Mouse (Mus musculus) mouse embryonic stem cell (cell line): ENCODE data around the gene Calr.

Experiments used
- in situ Hi-C, 2 experiments: fragments of 300-500 bp; cut with MboI; formaldehyde crosslinking; loops; 1 replicate in 1 of 2; 3 replicates in 1 of 2; pipeline ENCODE4 v1.14.3; 2019 to 2020; ENCODE audit warnings: low sequenced_read_pairs in 2 of 2, low pct_unique_long_range_greater_than_20kb in 1 of 2, mixed read lengths in 1 of 2; ENCODE audit not compliant: unreplicated experiment in 1 of 2

The Calr gene

DNA sequence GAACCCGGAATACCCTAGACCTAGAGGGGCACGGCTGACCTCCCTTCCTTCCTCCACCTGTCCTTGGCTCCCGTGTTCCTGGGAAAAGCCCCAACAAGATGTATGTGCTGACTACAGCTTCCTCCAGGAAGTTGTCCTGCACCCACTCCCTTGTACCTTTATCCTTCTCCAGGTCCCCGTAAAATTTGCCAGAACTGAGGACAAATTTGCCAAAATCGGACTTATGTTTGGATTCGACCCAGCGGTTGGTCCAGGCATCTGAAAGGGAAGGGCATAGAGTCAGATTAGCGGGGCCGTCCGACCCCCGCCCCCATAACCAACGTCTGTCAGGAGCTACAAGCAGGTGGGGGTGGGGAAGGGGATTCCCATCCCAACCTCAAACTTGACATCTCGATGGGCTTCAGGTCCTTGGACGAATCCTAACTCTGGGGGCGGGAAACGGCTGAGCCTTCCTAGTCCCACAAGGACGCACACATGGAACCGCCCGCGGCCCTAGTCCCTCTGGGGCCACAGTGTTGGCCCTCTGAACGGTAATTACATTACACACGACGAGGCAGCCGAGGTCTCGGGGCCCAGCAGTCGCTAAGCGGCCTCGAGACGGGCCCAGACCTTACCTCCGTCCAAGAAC is 526 bp downstream of the Calr start:
- in situ Hi-C loops, result no loop called here

DNA sequence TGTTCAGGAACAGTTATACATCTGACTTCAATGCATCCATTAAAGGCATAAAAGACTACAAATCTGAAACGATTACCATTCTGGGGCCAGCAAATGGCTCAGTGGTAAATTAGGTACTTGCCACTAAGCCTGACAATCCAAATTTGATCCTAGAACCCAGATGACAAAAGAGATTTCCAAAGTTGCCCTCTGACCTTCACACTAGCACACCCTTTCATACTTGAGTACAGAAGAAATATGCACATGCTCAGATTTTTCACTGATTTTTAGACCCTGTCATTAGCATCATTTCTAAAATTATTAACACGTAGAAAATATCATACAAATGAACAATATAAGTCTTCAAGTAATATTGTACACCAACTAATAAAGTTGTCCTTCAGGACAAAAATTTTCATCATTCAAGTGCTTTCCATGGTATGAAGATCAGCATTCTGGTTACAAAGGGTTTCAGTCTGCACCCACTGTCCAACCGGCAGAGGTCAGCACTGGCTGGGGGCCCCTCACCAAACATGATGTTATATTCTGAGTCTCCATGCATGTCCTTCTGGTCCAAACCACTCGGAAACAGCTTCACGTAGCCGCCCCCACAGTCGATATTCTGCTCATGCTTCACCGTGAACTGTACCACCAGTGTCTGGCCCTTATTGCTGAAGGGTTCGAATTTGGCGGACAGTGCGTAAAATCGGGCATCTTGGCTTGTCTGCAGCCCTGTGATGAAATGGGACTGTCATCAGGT is 1.2 kb downstream of the Calr start:
- in situ Hi-C loops, result no loop called here

DNA sequence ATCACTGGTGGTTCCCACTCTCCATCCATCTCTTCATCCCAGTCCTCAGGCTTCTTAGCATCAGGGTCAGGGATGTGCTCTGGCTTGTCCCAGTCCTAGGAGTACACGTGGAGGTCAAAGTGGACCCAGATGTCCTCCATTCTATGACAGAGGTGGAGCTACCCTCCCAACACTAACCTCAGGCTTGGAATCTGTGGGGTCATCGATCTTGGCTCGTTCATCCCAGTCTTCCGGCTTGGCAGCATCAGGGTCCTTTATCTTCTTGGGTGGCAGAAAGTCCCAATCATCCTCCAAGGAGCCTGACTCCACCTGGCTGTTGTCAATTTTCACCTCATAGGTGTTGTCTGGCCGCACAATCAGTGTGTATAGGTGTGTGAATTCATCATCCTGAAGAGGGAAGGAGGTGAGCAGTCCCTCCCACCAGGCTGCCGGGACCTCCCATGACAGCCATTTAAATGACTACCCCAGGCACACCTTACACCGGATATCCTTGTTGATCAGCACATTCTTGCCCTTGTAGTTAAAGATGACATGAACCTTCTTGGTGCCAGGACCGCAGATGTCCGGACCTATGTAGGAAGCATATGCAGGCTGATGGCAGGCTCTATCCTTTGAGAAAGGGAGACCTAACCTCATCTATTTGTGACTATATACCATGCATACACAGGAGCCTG is 2.2 kb downstream of the Calr start:
- in situ Hi-C loops, result no loop called here

DNA sequence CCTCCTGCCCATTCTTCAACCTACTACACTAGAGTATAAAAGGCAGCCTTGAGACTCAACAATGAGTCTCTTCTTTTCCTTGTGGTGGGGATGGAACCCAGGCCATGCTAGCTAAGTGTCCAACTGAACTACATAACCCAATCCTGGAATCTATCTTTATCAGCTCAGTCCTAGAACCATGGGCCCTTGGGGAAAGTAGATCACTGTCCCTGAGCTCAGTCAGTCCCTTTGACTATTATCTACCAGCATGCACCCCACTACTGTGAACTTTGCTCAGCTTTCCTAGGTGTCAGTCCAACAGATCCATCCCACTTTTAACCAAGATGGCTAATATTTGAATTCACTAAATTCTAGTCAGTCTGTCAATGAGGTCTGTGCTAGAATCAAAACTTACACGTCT is 5.2 kb downstream of the Calr start:
- in situ Hi-C loops, result no loop called here

DNA sequence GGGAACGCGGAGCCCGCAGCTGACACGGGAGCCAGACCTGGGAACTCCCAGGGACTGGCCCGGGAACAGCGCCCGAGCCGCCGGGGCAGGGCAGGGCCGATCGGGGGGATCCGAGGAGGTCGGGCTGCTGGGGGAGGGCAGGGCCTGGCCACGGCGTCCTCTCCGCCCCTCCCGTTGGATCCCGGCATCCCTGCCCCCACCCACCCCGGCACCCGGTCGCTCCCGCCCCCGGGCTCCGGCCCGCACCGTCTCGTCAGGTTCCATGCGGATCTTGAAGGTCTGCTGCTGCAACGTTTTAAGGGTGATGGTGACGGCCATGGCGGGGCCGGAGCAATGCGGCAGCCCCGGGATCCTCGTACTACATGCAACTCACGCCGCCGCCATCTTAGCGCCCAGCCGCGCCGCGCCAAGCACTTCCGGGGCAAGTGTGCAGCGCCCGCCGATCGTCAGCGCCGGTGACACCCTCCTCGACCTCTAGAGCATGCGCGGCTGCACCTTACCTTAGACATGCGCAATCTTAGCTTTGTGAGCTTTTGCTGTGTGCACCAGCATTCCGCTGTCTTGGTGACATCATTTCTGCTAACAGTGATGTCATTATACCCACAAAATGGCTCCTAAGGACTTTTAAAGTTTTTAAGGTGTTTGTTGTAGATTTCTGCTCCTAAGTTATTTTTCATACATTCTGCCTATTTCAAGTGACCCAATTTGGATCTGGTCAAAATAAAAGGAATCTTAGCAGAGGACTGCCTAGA is 6.3 kb downstream of the Calr start, which contains the start of gene Rad23a:
Rad23a (minus strand) TSS at position 418 of the 752 bp plus-strand sequence.
- in situ Hi-C loops, result no loop called here

DNA sequence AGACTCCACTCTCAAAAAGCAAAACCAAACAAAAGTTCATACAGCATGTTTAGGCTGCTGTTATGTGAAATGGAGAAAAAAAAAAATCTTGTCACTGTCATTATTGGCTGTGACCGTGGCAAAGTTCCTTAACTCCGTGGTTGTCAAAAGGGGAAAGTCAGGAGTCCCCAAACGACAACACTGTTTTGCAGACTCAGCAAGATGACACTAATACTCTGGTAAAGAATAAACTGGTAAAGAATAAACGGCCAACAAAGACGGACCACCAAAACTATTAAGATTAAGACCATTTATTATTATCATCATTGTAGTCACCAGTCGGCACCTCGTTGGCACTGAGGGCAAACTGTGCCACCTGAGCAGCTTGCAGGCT is 6.9 kb downstream of the Calr start:
- in situ Hi-C loops, result no loop called here

DNA sequence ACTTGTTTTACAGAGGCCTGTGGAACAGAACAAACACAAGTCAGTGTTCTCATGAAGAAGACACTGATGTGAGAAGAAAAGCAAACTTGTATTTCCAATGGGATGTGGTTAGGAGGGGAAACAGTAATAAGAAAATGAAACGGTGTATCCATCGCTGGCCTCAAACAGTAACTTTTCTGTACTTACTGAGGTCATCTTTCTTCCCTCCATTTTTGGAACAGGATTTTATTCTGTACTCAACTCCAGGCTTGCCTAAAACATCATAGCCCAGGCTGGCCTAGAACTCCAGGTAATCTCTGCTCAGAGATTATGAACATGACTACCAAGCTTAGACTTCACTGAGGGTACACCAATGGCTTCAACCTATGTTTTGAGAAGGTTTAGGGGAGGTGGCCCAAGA is 7.3 kb downstream of the Calr start:
- in situ Hi-C loops, result no loop called here

DNA sequence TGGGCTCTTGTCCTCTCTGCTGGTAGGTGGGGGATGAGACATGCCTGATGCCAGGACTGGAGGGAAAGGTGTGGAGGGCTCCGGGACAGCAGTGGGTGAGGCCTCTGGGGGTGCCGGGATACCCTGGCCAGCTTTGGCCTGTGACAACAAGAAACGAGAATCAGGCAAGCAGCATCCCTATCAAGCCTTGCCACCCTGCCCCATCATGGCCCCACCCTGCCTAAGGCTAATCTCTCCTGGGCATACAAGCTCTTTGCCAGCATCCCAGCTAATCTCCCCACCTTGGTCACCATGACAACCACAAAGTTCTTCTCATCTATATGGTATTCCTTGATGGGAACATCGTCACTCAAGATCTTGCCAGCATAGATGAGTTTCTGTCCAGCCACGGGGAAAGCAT is 8.2 kb downstream of the Calr start:
- in situ Hi-C loops, result no loop called here

DNA sequence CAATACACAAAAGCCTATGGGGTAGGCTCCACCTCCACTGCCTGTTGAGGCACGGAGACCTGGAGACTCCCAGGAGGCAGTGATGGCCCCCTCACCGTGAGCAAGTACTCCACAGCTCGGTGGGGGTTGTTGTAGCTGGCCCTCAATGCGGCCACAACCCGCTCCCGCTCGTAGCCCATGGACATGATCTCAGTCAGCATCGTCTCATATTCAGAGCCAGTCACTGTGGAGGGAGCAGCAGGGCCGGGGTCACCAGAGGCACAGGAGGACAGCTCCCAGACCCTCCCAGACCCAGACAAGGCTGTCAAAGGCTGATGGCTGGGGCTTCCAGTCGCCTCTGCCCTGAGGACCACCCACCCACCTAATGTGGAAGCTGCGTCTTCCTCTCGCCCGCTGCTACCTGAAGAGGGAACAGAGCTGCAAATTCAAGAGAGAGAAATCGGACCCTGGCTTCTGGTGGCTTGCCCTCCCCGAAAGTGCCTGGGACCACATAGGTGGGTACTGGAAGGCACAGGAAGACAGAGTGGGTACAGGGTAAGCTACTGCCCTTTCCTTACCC is 8.7 kb downstream of the Calr start:
- in situ Hi-C loops, result no loop called here

DNA sequence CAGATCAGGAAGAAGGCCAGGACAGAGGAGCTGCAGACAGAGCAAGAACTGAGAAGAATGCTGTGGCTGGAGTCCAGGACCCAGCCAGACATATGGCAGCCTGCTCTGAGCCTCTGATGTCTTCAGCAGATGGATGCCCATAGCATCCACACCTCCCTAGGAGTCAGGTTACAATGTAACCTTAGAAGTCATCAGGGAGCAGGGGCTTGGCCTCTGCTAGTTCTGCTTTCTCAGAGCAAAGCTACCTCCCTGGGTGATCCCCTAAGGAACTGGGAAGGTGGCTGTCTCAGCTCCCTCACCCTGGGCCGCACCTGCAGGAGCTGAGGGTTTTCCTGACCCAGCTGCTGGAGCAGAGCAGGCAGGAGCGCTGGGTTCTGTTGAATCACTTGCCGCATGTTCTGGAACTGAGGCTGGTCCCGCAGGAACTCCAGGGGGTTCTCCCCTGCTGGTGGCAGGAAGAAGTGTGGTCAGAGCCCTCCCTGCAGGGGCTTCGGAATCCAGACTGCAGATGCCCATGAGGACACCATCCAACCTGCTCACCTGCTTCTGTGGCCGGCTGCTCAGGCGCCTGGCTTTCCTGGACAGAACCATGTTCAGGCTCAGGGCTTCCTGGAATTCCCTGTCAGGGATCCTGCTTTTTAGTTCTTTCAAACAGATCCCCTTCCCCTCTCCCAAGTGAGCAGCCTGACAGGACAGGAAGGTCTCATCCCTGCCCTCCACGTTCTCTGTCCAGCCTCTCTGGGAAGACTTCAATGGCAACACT is 9.4 kb downstream of the Calr start:
- in situ Hi-C loops, result no loop called here

DNA sequence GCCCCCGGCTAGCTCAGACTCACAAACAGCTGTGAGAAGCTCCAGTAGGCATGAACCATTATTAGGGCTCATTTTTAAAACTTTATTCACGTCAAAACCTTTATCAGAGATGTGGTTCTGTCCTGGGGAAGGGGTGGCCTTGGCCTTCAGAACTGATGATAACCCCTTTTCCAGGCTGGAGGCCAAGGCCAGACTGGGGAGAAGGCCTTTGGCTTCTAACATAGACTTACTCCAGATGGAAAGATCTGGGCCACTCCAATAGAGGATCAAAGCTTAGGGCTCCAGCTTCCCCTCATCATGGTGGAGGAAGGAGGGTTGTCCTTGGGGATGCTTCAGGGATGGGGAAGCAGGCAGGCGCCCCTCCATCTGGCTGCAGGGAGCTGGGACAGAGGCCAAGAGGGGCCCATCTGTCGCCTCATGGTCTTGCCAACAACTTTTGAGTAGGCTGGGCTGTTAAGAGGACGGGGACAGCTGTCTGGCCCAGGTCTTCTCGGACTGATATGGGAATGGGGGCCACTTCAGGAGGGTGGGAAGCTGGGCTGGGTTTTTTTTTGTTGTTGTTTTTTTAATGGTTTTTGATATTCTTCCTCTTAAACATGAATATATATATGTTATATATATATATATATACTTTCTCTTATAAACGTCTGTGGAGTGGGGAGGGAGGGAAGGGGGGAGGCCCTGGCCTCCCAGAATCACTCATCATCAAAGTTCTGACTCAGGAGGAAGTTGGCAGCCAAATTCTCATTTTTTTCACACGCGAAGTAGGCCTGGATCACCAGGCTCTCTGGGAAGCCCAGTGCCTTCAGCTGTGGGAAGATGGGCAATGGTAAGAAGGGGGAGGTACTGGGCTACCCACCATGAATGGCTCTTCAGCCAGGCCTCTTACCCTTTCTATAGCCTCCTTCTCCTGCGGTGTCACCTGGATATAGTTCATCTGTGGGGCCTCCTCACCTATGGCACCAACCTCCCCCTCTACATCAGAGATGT is 11.6 kb downstream of the Calr start:
- in situ Hi-C loops, result no loop called here

DNA sequence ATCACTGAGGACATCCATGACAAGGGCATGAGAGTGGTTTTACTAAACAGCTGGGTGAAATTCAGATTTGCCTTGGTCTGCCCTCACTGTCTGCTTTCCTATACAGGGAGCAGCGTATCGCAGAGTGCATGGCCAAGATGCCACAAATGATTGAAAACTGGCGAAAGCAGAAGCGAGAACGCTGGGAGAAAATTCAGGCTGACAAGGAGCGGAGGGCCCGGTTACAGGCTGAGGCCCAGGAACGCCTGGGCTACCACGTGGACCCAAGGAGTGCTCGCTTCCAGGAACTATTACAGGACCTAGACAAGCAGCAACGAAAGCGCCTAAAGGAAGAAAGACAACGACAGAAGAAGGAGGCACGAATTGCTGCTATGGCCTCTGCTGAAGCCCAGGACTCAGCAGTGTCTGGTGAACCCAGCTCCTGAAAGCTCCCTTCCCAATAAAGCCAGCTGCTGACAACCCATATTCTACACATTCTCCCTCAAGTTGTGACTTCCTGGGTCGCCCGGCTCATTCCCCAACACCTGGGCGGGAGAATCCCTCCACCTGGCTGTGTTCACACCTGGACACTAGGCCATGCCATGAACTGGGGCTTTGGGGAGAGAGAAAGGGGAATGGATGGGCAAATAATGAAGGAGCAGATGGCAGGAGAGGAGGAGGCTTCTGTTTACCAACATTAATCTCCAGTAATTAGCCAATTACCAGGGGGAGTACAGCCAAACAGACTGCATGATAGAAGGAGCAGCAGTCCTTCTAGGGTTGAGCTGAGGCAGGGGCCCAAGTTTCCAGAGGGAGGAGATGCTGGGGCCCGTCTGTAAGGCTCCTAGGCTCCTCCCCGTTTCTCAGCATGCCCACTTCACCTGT is 12.5 kb downstream of the Calr start:
- in situ Hi-C loops, result no loop called here

DNA sequence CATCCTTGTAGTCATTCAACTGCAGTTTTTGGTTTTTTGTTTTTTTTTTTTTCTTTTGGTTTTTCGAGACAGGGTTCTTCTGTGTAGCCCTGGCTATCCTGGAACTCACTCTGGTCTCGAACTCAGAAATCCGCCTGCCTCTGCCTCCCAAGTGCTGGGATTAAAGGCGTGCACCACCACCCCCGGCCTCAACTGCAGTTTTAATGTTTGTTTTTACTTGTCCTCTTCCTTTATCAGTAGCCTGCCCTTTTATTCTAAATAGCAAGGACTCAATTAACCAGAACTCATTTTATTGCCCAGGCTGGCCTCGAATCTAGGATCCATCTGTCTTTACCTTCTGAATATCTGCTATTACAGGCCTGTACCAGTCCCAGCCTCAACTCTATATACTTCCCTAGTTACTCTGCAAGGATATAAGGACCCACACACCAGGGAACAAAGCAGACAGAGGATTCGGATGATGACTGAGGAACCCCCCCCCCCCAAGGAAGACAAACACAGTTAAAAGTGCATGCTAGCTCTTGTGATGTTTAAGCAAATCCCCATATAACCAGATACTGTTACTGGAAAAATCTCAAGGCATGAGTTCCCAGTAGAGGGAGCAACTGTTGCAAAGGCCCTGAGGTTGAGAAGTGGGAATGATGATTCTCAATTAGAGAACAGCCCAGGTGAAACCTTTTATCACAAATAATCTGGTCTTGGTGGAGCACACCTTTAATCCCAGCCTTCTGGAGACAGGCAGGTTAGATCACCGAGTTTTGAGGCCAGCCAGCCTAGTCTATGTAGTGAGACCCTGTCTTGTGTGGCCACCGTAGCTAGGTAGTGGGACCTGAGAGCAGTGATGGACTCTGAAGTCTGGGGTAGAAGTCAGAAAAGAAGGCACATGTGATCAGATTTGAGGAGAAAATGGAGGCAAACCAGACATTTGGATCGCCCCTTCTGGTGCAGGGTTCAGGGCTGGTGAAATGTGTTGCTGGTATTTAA is 13.7 kb downstream of the Calr start:
- in situ Hi-C loops, result no loop called here

DNA sequence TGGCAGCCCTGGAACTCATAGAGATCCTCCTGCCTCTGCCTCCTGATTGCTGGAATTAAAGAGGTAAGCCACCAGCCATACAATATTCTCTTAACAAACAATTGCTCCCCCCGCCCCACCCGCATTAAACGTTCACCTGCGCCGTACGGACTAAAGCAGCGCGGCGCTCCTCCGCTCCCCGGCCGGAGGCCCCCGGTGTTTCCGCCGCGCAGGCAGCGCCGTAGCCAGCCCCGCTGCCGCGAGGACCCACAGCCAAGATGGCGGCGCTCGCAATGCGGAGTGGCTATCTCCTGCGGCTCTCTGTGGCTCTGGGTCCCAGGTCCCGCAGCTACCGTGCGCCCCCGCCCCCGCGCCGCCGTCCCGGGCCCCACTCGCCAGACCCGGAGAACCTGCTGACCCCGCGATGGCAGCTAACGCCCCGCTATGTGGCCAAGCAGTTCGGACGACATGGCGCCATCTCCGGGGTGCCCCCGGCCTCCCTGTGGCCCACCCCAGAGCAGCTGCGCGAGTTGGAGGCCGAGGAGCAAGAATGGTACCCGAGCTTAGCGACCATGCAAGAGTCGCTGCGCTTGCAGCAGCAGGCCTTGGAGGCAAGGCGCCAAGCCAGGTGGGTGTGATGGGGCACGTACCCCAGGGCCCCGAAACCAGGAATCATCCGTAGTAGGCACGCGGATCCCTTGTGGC is 14.6 kb downstream of the Calr start:
- in situ Hi-C loops, result no loop called here

DNA sequence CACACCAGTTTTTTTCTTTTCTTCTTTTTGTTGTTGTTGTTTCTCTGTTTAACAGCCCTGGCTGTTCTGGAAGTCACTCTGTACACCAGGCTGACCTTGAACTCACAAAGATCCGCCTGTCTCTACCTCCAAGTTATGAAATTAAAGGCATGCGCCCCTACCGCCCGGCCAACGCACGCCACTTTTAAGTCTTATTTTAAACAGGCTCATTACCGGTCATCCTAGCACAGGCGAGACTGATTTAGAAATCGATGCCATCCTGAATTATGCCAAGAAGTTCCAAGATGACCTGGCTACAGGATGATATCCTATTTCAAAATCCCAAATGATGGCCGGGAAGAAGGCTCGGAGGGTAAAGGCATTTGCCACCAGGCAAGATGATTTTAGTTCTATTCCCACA is 15.2 kb downstream of the Calr start, which contains the start of gene Gadd45gip1:
Gadd45gip1 (plus strand) TSS at position 33 of the 400 bp plus-strand sequence.
- in situ Hi-C loops, result no loop called here
